Mouse (Mus musculus) ES-Bruce4 (cell line): Measurements from ENCODE around the gene Pigl.

ENCODE experiments used
- CTCF ChIP-seq: IDR thresholded peaks from one replicate; pipeline ENCODE4 v1.8.1; 2011; ENCODE audit warnings: low read depth, low read length
- EP300 ChIP-seq: IDR thresholded peaks from 2 replicates; pipeline ENCODE4 v1.6.1; 2011; ENCODE audit warnings: low read depth, low read length; ENCODE audit not compliant: insufficient read depth
- POLR2A ChIP-seq: IDR thresholded peaks from one replicate; pipeline ENCODE4 v1.8.1; 2011; ENCODE audit warnings: low read length; ENCODE audit not compliant: insufficient read depth

DNA sequence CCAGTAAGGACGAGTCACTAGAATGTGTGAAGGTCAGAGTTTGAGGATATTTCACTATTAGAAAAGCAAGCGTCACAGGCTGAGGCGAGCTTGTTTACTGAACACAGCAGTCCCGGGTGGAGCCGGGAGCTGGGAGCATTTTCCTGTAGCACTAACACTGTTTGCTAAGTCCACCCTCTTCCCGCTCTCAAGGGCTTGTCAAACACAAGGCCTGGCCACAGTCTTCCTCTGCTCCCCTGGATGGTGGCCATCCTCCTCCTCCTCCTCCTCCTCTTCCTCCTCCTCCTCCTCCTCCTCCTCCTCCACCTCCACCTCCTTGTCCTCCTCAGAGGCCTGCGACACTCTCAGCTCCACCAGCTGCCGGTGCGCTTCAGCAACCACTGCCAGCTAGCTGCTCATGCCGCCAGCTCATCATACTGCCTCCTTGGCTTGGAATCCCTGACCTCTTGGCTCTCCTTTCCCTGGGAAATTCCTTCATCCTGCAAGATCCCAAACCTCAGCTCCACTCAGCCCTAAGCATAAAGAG lies 37.1 kb downstream of the Pigl start:
- no peak for TF ChIP-seq POLR2A
- no peak for TF ChIP-seq CTCF
- no peak for TF ChIP-seq EP300
